Mouse (Mus musculus): ENCODE data around the gene Fto.

DNA sequence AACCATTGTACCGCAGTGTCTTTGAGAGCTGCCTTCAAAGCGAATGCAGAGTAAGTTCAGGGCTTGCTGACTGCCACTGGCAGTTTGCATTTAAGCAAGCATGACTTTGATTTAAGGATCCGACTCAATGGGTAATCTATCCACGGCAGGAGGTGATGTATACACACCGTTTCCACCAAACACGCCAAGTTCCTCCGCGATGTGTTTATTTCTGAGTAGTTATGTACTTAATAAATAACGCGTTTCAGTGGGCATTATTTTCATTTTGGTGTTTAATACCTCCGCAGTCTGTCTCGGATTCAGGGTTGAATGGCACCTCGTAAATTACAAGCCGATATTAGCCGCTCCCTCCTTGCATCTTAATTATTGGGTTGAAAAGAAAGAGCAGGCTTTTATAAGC is 366.1 kb downstream of the Fto start:
- TF ChIP-seq POLR2A (IDR thresholded peaks at IDR 0.05; ENCODE audit: borderline replicate concordance, extremely low read depth, insufficient read depth, insufficient read length, poor library complexity, severe bottlenecking) (no peak), CTCF (IDR thresholded peaks at IDR 0.05; ENCODE audit: borderline replicate concordance, extremely low read depth, insufficient read depth, insufficient read length) (no peak)

All from brain, embryonic 14.5 days (tissue).